Mouse (Mus musculus) midbrain, embryonic 11.5 days (tissue): ENCODE measurements around the gene Milr1. TPM values are rescaled to one million over a fixed set of nuclear protein-coding genes. Genes with fewer than 3 reads are reported as not detected.

Experiments used
- ATAC-seq: fragments of 200-750 bp; cut with Nextera tagmentation; 2 replicates; pipeline ENCODE4 v1.8.0; 2017; ENCODE audit warnings: moderate TSS enrichment, moderate library complexity; ENCODE audit not compliant: low FRiP score
- DNase-seq: peaks from one replicate; pipeline ENCODE4 v3.0.0; 2015; ENCODE audit warnings: low spot score; ENCODE audit errors: missing footprints
- H3K27ac ChIP-seq: fragments of 300-500 bp; sonication (generic); 2 replicates; pipeline ENCODE4 v1.5.1; 2014; ENCODE audit warnings: low read depth, low read length
- H3K27me3 ChIP-seq: fragments of 300-500 bp; sonication (generic); 2 replicates; pipeline ENCODE4 v1.6.1; 2014; ENCODE audit warnings: mild to moderate bottlenecking, low read length, moderate library complexity, mixed read lengths; ENCODE audit not compliant: control insufficient read depth, insufficient read depth
- H3K36me3 ChIP-seq: fragments of 300-500 bp; sonication (generic); 2 replicates; pipeline ENCODE4 v1.6.1; 2014; ENCODE audit warnings: mild to moderate bottlenecking, low read length, moderate library complexity, mixed read lengths; ENCODE audit not compliant: control insufficient read depth, insufficient read depth
- H3K4me1 ChIP-seq: fragments of 300-500 bp; sonication (generic); 2 replicates; pipeline ENCODE4 v1.6.1; 2014; ENCODE audit warnings: low read length; ENCODE audit not compliant: control insufficient read depth, insufficient read depth
- H3K4me2 ChIP-seq: fragments of 300-500 bp; sonication (generic); 2 replicates; pipeline ENCODE4 v1.6.1; 2014; ENCODE audit warnings: mild to moderate bottlenecking, moderate library complexity
- H3K4me3 ChIP-seq: fragments of 300-500 bp; sonication (generic); 2 replicates; pipeline ENCODE4 v1.5.1; 2014; ENCODE audit warnings: low read depth, low read length
- H3K9ac ChIP-seq: fragments of 300-500 bp; sonication (generic); 2 replicates; pipeline ENCODE4 v1.6.1; 2014; ENCODE audit warnings: low read length
- H3K9me3 ChIP-seq: fragments of 300-500 bp; sonication (generic); 2 replicates; pipeline ENCODE4 v1.6.1; 2016; ENCODE audit warnings: low read length; ENCODE audit not compliant: control insufficient read depth
- WGBS: fragments of 180-500 bp; shearing (Covaris S2); extraction: QIAGEN DNeasy Blood & Tissue Kit; methylation state at CpG from one replicate; pipeline ENCODE4 v1.1.7; 2014; 5-methylcytosine and 5-hydroxymethylcytosine counted together
- polyA plus RNA-seq: library from polyadenylated mRNA; unstranded; fragments of >200 nt; fragmentation: Nextera tagmentation; extraction: Ambion mirVana; gene quantifications from 2 replicates; pipeline ENCODE4 v1.2.1, GENCODE M21; 2014

Gene Milr1
- 0.68 and 1.0 TPM in 2 replicates for polyA plus RNA-seq

DNA sequence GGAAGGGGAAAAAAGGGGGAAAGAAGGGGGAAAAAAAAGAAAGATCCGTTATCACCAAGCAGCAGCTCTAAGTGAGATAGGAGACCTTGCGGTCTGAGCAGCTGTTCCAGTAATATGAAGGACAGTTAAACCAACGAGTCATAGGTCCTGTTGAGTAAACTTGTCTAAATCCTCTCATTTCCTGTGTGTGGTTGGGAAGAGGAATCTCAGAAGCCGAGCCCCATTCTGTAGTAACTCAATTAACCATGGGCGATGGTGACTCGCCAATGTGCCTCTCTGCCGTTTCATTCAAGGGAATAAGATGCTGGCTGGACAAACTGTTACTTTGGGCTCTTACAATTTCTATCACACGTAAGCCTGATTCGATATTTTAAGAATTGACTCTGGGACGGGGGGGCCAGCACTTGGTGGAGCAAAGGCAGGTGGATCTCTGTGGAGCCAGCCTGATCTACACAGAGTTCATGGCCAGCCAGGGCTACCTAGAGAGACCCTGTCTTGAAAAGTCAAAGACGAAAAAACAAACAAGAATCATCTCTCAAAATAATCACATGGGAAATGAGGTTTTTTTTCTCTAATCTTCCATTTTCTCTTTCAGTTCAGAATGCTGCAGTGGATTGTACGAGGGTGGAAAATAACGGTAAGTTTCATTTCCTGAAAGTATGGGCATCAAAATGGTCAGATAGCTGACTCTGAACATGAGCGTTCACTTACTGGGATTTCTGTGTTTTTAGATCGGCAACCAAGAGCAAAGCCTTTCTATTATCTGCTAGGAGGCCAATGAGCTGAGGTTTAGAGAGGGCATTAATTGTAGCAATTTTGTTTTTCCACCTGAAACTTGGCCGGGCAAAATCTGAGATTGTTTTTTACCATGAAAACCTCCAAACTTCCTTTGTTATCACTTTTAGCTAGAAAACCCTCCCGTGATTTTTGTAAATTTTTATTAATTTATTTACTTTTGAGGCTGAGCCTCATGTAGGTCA lies at the start of gene Milr1:
TSS of gene Milr1 (plus strand) at position 188 of the 980 bp plus-strand sequence.
- Histone ChIP-seq H3K4me3 (no peak within 1 kb of the TSS), H3K4me1 (no peaks in the 10 kb centered on the region), H3K27me3 (no peaks in the 10 kb centered on the region), H3K9me3 (no peaks in the 10 kb centered on the region), H3K27ac (no peak within 1 kb of the TSS), H3K36me3 (no peaks in the 10 kb centered on the region), H3K4me2 (no peak within 1 kb of the TSS), H3K9ac (no peak within 1 kb of the TSS)
- DNase-seq: no peak
- 90% methylated on average over 17 of the region's 17 CpGs for WGBS
- no peak for ATAC-seq

DNA sequence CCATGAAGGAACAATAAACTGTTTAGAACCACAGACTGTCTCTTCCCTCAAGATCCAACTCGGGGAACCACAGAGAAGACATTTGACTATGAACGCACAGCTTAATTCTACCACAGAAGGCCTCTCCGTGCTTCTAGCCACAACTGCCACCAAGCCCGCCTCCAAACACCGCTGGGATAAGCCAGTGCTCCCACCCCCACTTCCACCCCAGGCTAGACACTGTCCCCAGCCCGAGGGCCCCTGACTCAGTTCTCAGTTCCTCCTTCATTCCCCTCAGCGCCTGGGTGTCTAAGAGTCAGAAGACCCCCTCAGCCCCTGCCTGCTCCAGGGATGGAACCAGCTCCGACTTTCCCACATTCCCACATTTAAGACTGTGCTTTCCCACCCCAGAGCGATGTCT lies 49.4 kb upstream of the Milr1 start:
- Histone ChIP-seq H3K4me1 (no peaks in the 10 kb centered on the region), H3K36me3 (no peaks in the 10 kb centered on the region), H3K4me2 (no peak overlapping the region), H3K27ac (no peak overlapping the region), H3K9me3 (no peaks in the 10 kb centered on the region), H3K27me3 (no peaks in the 10 kb centered on the region), H3K4me3 (no peak overlapping the region), H3K9ac (no peak overlapping the region)
- WGBS: 73% methylated on average over 9 of the region's 9 CpGs
- ATAC-seq (no peak), DNase-seq (no peak)

DNA sequence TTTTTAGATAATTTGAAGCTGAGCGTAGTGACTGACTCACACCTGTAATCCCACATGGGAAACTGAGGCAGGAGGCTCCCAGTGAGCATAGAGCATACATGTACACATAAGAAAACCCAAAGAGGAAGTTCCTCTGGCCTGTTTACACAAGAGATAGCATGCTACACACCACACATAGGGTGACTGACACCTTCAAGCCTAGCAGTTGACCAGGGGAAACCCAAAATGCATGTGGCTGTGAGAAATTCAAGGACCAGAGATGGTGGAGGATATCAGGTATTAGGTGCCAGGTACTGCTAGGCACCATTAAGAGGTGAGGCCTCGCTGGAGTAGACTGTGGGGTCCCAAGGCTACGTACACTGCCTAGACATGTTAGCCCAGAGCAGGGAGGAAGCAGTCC lies 48.4 kb upstream of the Milr1 start:
- H3K36me3 ChIP-seq: no peaks in the 10 kb centered on the region
- no peak overlapping the region for H3K4me2 ChIP-seq
- no peak overlapping the region for H3K27ac ChIP-seq
- H3K9ac ChIP-seq: no peak overlapping the region
- H3K27me3 ChIP-seq: no peaks in the 10 kb centered on the region
- 80% methylated on average over 3 of the region's 3 CpGs for WGBS
- ATAC-seq (no peak), DNase-seq (no peak)
- H3K9me3 ChIP-seq: no peaks in the 10 kb centered on the region
- H3K4me3 ChIP-seq: no peak overlapping the region
- H3K4me1 ChIP-seq: no peaks in the 10 kb centered on the region

DNA sequence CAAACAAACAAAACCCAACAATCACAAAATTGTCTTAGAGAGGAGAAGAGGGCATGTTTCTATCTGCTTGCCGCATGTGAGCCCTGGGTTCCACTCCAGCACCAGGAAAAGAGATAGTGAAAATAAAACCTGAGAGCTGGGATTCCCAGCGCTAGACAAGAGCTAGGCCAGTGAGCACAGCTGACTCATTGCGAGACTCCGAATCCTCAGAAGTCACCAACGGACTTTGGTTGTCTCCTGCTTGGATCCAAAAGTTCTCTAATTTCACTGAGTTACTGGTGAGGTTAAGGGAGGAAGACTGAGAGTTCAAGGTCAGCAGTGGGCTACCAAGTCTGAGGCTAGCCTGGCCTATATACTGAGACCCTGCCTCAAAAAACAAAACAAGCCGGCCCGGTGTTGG lies 47.1 kb upstream of the Milr1 start:
- DNase-seq (no peak), ATAC-seq (no peak)
- Histone ChIP-seq H3K4me1 (no peaks in the 10 kb centered on the region), H3K4me2 (no peak overlapping the region), H3K9me3 (no peaks in the 10 kb centered on the region), H3K36me3 (no peaks in the 10 kb centered on the region), H3K9ac (no peak overlapping the region), H3K27me3 (no peaks in the 10 kb centered on the region), H3K4me3 (no peak overlapping the region), H3K27ac (no peak overlapping the region)
- WGBS: 89% methylated on average over 7 of the region's 7 CpGs

DNA sequence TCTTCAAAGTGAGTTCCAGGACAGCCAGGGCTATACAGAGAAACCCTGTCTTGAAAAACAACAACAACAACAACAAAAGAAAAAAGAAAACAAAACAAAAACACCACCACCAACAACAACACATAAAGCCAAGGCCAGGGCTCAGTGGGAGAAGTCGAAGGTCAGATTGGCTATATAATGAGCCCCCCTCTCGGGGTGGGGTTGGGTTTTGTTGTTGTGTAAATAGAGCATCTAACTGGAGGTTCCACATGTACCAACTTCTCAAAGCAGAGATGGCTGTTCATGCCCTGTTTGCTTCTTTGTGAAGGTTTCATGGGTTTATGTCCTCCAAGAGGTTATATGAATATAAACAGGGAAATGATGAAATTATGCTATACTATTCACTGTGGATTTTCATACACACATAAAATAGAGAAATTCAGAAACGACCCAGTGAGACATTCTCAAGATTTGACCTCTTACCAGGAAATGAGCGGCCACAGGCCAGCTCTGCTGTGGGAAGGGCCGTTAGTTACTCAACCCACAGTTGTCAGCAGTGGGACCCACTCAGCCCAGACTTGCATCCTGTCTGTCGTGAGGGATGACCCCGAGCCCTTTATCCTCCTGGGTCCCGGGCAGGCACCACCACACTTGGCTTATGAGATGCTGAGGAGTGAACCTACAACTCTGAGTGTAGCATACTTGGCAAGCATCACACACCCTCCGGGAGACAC lies 46.5 kb upstream of the Milr1 start:
- Histone ChIP-seq H3K4me2 (no peak overlapping the region), H3K9ac (no peak overlapping the region), H3K27me3 (no peaks in the 10 kb centered on the region), H3K9me3 (no peaks in the 10 kb centered on the region), H3K4me1 (peaks cover under 1% of the 10 kb centered on the region; the same call in 1 of the 2 replicates), H3K27ac (no peak overlapping the region), H3K36me3 (no peaks in the 10 kb centered on the region), H3K4me3 (no peak overlapping the region)
- DNase-seq (no peak), ATAC-seq (no peak)
- WGBS: 78% methylated on average over 9 of the region's 9 CpGs

DNA sequence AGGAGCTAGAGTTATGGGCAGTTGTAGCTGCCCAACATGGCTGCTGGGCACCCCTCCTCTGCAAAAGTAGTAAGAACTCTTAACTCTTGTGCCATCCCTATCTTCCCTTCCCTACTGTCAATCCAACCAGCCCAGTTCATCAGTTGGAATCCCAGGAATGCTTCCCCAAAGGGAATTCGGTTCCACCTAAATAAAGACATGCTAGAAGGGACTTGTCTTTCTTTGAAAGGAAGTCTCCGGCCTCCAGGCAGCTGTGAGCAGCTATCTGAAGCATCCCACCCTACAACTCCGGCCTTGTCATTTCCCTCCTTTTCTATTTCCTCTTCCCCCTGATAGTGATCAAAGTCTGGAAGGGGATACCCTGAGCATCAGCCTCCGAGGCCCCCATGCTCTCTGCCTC lies 44.8 kb upstream of the Milr1 start:
- Histone ChIP-seq H3K4me3 (no peak overlapping the region), H3K4me1 (peaks cover 3% of the 10 kb centered on the region; the same call in 1 of the 2 replicates), H3K27ac (no peak overlapping the region), H3K4me2 (no peak overlapping the region), H3K27me3 (no peaks in the 10 kb centered on the region), H3K36me3 (no peaks in the 10 kb centered on the region), H3K9ac (no peak overlapping the region), H3K9me3 (no peaks in the 10 kb centered on the region)
- DNase-seq: no peak
- WGBS: 39% methylated on average over 4 of the region's 4 CpGs
- no peak for ATAC-seq

DNA sequence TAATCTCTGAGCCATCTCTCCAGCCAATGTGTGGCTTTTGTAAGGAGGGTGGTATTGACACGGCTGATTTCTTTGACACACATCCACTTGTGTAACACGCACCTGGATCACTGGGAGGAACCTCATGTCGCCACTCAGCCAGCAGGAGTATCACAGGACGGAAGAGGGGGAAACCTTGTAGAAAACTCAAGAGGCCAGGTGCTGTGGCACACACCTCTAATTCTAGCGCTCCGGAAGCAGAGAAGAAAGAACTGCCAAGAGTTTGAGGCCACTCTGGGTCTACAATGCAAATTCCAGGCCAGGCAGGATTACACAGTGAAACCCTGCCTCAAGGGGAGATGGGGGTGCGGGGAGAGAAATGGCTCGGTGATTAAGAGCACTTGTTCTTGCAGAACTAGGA lies 43.9 kb upstream of the Milr1 start:
- DNase-seq (no peak), ATAC-seq (no peak)
- Histone ChIP-seq H3K27ac (no peak overlapping the region), H3K9me3 (no peaks in the 10 kb centered on the region), H3K36me3 (no peaks in the 10 kb centered on the region), H3K27me3 (no peaks in the 10 kb centered on the region), H3K4me2 (no peak overlapping the region), H3K4me3 (no peak overlapping the region), H3K9ac (no peak overlapping the region), H3K4me1 (peaks cover 3% of the 10 kb centered on the region; the same call in 1 of the 2 replicates)
- WGBS: 84% methylated on average over 8 of the region's 8 CpGs

DNA sequence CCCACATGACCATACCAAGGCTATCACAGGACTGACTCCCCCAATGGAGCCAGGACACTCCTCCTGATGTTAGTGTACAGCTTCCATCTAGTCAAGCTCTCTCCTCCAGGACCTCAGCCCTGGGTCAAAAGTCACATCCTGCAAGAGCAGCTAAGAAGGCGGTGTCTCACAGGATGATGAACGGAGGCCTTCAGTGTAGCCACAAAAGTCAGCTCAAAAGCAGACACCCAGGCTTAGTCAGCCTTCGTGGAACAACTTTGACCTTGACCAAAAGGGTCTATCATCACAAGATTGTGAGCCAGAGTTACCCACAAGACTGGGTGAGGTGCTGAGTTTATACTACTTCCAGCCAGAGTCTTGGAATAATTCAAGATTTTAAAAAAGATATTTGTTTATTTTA lies 43.2 kb upstream of the Milr1 start:
- Histone ChIP-seq H3K4me2 (no peak overlapping the region), H3K36me3 (no peaks in the 10 kb centered on the region), H3K4me1 (peaks cover 3% of the 10 kb centered on the region; the same call in 1 of the 2 replicates), H3K9me3 (no peaks in the 10 kb centered on the region), H3K9ac (no peak overlapping the region), H3K4me3 (no peak overlapping the region), H3K27me3 (no peaks in the 10 kb centered on the region), H3K27ac (no peak overlapping the region)
- no peak for ATAC-seq
- no peak for DNase-seq
- 78% methylated on average over 3 of the region's 3 CpGs for WGBS
